Mouse (Mus musculus) layer of hippocampus, postnatal 25 days (tissue): Measurements from ENCODE around the gene Spata7. TPM values are rescaled to one million over a fixed set of nuclear protein-coding genes. Genes with fewer than 3 reads are reported as not detected.
"Not testable (repeated sequence)": the region's sequence is repeated elsewhere in the genome, so short reads cannot be mapped to it uniquely, and the experiment has no call there.

Source experiments
- DNase-seq, 2 experiments: peaks; one replicate each; pipeline ENCODE4 v3.0.0; 2022; ENCODE audit warnings: mixed read lengths in 2 of 2, low spot score in 1 of 2; ENCODE audit errors: extremely low spot score in 1 of 2
- total RNA-seq, 2 experiments: library from RNA; stranded (reverse); gene quantifications; 2 replicates each; pipeline ENCODE4 v1.2.3; 2021

Gene Spata7
- total RNA-seq, result 10 to 100 TPM; 24.6 to 30.2 TPM

DNA sequence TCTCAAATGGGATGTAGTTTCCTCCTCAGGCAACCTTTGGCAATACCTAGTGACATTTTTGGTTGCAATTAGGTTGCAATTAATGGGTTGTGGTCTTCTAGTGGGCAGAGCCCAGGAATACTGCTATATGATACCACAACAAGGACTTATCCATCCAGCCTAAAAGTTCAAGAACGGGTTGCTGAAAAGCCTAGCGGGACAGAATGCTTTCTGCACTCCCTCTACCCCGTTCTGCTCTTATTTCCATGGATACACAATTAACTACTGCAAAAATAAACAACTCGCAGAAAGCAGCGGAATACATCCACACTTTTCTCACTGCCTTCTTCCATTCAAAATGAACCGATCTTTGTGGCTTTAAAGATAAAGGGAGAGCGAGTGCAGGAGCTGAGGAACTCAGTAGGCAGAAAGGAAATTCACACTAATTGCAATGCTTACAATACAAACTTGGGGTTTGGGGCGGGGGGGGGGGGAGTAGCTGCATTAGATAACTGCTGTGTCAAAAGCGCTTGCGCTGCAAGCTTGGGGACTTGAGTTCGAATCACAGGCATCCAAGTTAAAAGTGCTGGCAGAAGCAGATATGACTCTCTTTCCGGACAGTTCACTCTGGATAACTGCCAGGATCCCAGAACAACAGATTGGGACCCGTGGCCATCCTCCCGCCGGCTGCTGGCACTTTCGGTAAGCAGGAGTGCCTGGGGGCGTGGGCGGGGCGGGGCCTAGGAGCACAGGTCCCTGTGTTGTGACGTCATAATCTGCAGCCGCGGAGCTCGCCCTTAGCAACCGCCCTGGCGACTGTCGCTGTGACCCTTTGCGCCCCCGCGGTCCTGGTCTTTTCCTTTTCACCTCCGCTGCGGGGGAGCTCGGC lies at the start of gene Spata7:
TSS of gene Spata7 (plus strand) at position 766 of the 868 bp plus-strand sequence.
- peak; percentile 69 to 75 for DNase-seq

DNA sequence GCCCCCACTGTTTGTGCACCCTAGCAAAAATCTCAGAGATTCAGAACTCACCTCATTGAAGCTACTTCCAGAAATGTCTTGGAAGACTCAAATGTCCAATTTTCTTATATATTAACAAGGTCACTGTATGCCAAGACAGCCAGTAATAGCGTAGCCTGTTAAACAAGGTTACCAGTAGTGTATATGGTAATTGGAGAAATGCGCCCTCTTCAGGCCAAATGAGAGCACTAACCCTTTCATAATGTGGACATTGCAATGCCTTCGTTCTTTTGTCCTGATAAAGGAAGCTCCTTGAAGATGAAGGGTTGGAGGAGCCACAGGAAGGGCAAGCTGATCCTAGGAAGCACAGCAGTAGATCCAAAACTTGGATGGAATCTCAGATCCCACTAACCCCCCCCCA lies 42.7 kb upstream of the Spata7 start:
- DNase-seq, result no peak

DNA sequence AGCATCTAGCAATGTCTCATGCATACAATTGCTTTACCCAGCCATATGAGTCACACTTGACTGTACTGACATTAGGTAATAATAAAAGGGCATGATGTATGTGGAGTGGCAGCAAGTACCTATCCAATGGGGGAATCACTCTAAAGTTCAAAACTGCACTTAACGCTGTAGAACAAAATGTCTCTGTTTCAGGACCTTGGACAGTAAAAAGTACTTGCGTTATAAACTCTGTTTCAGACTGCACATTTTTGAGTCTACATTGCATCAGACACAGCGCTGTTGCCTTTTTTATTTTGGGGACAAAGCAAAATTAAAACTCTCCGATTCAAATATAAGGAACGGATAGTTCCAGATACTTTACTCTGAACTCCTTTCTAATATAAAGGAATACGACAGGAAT lies 39.4 kb upstream of the Spata7 start:
- DNase-seq, result no peak

DNA sequence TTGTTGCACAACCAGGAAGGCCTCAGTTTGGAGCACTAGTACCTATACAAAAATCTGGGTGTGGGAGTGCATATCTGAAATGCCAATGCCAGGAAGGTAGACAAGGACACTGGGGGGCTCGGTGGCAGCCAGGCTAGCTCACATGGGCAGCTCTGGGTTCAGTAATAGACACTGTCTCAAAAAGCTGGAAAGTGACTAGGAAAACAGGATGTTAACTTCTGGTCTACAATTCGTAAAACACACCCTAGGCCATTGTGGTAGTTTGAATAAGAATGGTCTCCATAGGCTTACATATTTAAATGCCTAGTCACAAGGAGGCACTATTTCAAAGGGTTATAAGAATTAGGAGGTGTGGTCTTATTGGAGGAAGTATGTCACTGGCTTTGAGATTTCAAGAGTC lies 36.9 kb upstream of the Spata7 start:
- no peak for DNase-seq

DNA sequence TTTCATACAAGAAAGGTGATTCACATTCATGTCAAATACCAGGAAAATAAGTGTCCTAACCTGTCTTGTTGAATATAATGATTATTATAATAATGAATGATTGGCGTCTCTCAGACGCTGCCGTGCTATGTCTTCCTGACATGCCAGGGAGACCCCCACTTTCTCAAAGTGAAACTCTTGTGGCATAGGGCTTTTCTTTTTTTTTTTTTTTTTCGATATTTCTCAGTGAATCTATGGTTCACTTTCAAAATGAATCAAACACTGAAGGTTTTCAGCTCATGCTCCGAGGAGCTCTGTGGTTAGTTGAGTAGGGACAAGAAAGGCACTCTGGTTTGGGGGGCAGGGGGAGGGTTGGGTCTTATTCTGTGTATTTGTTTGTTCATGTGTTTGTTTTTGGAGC lies 27.1 kb upstream of the Spata7 start:
- no peak for DNase-seq

DNA sequence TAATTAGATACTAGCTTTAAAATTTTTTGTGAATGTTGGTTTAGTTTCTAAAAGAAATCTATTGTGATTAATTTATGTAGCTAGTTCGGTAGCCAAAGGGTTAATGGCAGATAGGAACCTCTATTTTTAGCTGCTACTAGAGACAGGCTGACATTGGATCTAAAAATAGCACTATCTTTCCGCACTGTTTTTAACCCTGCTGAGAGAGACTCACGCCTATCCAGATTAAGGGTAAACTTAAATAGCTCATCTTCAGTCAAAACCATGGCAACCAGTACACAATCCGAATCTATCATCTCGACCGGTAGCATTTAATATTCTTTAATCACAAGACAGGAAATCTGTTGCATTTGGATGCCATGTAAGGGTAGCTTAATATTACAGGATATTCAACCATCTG lies 25.8 kb upstream of the Spata7 start:
- DNase-seq, result no peak

DNA sequence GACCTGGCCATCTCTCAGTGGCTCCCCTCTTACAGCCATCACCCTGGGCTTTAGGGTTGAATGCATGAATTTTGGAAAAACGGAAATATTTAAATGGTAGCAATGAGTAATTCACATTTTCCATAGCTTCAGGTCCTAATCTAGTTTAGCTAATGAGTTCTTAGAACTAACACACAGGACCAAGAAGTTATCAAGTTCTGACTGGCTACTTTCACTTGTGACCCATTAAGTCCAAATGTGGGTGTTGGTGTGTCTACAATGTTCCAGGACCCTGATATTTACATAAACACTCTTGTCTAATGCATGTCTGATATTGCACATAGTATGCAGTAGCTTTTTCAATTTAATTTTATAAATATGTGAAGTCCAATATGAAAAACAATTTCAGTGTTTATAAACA lies 22.7 kb upstream of the Spata7 start:
- DNase-seq, result no peak

DNA sequence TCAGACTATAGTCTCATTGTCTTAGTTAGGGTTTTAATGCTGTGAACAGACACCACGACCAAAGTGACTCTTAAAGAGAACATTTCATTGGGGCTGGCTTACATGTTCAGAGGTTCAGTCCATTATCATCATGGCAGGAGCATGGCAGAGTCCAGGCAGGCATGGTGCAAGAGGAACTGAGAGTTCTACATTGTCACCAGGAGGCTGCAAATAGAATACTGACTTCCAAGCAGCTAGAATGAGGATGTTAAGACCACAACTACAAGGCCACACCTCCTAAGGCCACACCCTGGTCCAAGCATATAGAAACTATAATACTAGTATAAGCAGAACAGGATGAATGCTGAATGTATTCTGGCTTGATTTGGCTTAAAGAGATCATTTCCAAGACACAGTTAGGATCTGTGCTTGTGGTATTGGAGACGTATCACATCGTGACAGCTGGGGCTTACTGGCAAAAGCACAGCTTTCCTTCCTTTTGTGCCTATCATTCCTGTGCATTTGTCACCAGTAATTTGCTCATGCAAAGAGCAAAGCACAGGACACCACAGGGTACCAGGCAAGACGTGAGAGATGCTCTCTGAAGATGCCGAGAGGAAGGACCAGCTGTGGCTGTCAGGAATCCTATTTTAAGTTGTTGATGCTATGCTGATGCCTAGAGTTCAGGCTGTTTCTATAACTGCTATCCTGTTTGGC lies 21.2 kb upstream of the Spata7 start:
- DNase-seq, result no peak

DNA sequence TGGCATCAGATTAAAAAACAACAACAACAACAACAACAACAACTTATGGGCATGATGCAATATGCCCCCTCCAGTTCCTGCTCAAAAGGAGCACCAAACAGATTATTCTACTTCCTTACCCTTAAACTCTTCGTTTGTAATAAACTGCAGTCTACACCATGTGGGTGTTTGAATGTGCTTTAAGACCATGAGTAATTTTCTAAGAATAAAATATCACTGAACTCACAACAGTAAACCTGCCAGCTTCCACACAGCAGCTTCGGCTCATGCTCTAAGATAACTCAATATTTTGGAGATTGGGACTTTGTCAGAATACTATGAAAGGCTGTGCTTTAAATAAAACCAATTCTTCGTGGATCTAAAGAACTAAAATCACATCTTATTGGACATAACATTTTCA lies 17.6 kb upstream of the Spata7 start:
- DNase-seq, result no peak

DNA sequence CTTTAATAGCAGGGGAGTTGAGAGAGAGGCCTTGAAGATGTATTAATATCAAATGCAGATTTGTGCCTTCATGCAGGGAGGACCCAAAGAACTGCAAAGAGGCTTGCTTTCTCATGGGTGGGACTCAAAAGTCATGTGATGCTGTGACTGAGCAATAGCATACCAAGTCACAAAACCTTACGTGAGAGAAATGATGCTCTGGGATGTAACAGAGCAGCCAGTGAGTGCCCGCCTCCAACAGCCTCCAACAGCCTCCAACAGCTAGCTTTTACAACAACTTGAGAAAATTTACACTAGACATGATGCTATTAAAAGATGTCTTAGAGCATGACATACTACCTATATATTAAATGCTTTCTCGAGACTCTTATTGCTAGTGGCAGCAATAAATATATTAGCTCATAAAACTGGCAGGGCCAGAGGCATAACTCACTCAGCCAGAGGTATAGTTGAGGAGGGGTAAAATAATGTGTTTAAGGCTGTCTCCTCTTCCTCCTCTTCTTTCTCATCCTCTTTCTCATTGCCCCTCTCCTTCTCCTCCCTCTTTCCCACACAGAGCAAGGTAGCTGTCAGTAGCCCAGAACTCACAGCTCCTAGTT lies 12.9 kb upstream of the Spata7 start:
- DNase-seq, result no peak

DNA sequence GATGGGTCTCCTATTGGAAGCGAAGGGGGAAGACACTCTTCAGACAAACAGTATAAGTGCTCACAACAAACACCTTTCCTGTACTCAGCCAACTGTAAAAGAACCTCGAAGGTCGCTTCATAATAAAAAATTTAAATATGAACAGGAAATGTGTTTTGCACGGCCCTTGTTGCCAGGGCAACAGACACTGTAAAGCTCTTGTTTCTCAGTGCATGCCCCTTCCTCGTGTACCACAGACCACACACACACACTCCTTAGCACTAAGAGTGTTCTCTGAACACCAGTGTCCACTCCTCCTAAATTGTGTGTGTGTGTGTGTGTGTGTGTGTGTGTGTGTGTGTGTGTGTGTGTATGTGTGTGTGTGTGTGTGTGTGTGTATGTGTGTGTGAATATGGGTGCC lies 12.2 kb upstream of the Spata7 start:
- DNase-seq, result no peak

DNA sequence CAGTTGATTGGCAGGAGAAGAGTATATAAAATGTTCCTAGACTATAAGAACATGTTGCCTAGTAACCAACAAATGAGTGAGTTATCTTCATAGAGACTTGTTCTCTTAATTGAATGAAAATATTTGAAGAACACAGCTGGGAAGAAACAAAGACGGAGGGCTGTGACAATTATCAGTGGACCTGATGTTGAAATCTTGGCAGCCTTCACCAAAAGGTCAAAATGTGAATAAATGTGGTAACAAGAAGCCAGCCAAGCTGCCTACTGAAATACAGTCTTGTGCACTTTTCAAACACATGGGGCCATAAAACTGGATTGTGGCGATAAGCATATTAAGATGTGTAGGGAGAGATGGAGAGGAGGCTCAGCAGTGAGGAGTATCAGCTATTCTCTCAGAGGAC lies 8.5 kb upstream of the Spata7 start:
- DNase-seq, result no peak

DNA sequence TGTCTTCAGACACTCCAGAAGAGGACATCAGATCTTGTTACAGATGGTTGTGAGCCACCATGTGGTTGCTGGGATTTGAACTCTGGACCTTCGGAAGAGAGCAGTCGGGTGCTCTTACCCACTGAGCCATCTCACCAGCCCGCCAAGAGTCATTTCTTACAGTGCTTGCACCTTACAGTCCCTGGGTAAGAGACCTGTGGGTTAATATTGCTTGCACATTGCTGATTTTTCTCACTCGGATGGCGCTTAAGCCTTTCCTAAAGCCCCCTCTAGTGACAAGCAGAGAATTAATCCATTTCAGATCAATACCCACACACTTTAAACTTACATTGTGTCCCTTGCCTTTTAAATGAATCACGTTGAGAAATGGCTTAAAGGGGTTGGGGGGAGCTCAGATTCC lies 7.0 kb upstream of the Spata7 start:
- DNase-seq, result not testable (repeated sequence)

DNA sequence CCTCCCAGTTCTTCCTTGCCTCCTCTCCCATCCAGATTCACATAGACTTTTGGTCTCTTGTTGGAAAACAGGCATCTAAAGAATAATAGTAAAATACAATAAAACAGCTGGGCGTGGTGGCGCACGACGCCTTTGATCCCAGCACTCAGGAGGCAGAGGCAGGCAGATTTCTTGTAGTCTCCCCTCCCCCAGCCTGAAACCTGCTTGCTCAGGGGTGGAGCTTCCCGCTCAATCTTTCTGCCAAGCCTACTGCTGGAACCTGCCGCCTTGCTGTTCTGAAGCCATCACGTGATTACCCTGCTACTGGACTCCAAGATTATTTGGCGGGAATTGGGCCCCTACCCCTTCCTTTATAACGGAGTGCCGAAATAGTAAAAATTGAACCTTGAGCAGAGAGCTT lies 4.7 kb upstream of the Spata7 start:
- not testable (repeated sequence) for DNase-seq

DNA sequence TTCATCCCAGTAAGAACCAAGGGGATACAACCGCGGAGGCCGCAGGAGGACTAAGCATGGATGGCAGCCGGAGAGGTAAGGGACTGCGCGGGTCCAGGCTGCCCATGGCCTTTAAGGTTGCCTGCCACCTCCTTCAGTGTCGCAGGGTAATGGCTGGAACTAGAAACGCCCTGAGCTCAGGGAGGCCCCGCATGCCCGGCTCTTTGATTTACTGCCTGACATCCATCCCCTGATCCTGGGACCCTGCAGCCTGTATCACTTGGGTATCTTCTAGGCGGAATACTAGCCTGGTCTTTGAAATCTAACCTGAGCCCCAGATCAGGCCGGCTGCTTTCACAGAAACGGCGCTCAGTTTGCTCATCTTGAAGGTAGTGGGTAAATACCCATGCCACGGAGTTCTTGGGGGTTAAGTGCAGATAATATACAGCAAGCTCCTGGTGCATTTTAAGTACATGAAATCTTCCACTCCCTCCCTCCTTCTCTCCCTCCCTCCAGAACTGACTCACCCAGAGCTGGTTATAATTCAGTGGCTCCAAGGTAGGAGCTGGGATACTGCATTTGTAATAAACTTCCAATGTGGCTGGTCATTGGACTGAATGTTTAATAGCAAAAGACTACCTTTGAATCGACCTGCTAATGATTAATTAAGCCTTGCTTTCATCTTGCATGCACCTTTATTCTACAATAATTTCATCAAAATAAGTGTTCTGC lies 458 bp downstream of the Spata7 start:
- DNase-seq, result no peak

DNA sequence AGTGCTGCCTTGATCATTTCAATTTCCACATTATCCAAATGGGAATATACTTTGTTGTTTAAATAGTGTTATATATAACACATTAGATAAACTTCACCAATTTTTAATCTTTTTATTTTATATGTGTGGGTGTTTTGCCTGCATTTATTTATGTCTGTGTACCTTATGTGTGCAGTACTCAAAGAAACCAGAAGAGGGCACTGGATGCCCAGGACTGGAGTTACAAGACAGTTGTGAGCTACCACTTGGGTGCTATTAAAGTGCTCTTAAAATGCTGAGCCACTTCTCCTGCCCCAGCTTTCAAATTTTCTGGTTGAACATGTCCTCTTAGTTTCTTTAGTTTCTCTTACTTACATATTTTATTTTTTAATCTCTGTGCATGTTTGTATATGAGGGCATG lies 16.9 kb downstream of the Spata7 start:
- DNase-seq, result no peak

DNA sequence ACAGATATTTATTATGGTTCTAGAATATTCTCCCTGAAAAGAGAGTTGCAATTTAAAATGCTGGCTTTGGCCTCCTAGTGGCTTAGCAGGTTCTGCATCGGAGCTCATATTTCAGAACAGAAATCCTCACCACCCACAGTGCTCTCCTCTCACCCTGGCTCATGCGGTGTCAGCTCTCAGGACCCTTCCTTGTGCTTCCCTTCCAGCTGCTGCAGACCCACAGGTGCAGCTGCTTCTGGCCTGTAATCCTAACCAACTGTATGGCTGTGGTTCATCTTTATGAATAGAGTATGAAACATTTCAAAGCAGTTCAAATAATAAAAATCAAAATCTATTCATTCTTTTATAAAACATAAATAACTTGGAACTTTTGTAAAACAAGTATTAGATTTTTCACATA lies 28.9 kb downstream of the Spata7 start:
- no peak for DNase-seq

DNA sequence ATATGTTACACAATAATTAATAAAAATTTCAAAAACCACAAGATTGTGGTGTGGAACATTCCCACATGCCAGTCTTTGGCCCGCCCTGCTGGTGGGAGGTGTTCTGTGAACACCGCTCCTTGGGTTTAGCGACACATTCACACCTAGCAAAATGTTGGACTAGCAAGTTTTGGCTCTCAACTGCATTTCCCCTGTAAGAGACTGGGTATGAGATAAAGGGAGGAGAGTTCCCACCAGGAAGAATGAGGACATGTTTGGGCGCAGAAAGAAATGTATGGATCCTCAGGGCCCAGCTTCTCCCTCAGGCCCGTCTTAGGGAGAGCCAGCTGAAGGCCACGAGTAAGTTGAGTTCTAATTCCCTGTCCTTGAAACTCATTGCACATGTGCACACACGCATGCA lies 34.7 kb downstream of the Spata7 start:
- no peak for DNase-seq

DNA sequence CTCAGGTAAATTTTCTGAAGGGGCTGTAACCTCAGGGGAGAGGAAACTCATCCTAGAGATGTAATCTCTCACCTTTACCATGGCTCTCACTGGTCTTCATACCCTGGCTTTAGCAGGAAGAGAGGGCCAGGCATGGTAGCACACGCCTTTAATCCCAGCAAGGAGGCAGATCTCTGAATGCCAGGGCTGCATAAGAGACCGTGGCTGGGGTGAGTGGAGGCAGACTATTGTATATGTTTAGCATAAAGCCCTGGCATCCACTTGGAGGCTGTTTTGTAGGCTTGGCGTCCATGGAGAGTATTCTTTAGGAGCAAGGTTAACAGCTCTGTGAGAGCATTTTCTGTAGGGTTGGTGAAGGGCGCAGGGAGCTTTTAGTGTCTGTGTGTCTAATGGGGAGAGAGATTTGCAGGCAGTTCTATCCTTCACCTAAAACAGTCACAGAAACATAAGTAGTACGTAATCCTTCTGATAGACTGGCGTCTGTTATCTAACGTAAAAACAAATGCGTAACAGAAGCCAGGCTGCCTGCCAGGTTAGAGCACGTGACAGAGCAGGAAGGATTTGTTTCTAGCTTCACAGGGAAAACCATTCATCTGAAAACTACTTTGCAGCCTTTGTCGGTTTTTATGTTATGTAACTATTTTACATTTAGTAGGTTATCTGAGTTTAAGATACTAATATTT lies 40.3 kb downstream of the Spata7 start:
- DNase-seq, result peak in 1 of 2 experiments; percentile 70

DNA sequence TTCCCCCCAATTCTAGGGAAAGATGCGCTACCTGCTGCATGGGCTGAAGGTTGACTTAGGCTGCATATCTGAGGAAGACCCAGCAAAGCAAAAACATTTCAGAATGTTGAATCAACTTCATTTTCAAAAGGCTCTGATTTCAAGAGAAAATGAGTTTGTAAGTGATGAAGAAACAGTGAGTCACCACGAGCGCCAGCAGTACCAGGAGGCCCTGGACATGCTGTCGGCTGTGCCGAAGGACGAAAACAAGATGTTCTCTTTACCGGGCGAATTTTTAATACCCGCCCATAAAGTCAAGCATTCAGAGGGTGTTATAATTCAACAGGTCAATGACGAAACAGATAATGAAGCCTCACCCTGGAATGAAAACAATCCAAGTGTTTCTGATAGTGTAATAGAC lies 41.1 kb downstream of the Spata7 start:
- no peak for DNase-seq
